Mouse (Mus musculus): ENCODE measurements at regions not wholly inside any gene's neighbourhood (a gene's known extent, or its start where the extent isn't known, plus 50 kb on each side); places are given as distances from the start of the nearest gene placed in this dataset.

DNA sequence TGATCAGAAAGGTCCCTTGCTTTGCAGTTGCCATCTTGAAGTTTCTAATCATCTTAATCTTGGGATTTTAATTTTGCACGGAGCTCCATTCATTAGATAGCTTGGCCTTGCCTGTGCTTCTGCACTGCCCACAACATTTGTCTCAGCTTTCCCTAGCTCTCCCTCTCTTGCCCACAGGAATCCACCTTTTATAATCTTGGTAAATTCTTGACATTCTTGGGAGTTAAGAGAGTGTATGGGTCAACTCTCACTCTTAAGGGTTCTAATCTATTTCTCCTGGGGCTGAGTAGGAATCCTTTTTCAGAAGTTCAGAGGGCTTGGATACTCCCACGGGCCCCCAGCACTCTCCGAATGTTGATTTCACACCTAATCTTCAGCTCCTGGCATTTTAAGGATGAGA is 51.5 kb upstream of the Ppp2r5a start:
- no peak for TF ChIP-seq POLR2A (IDR thresholded peaks at IDR 0.05; ENCODE audit: low read depth, low read length)
- no peak for TF ChIP-seq CTCF (conservative IDR thresholded peaks at IDR 0.05; ENCODE audit: insufficient read depth, insufficient read length, low read depth, low read length)

All from kidney, adult 2 months (tissue).